Mouse (Mus musculus): ENCODE results near the gene Rela.

GRCm38 (mm10) chr19:5611973-5612372 is 25.3 kb upstream of the Rela start:
- TF ChIP-seq CTCF (IDR thresholded peaks at IDR 0.05; ENCODE audit: low read depth) = no peak
- TF ChIP-seq EP300 (optimal IDR thresholded peaks at IDR 0.05) = no peak

Measured in stomach, postnatal 0 days (tissue).